Mouse (Mus musculus) MEL (cell line): ENCODE measurements around the gene Cyp19a1. TPM values are rescaled to one million over a fixed set of nuclear protein-coding genes. Genes with fewer than 3 reads are reported as not detected.

ENCODE experiments used
- DNase-seq: peaks from one replicate; pipeline ENCODE4 v3.0.0; 2011; ENCODE audit warnings: low read depth, low spot score
- H3K27ac ChIP-seq: 2 replicates; pipeline ENCODE4 v1.5.1; 2012; ENCODE audit warnings: low read depth, mild to moderate bottlenecking, control low read depth, low read length, moderate library complexity; ENCODE audit not compliant: control insufficient read depth
- H3K27me3 ChIP-seq, 2 experiments: fragments of 150-350 bp in 1 of 2; sonication (generic) in 1 of 2; 2 replicates each; pipeline ENCODE4 v1.6.1; 2012; ENCODE audit warnings: low read length in 2 of 2, mild to moderate bottlenecking in 2 of 2, improper control_type of control experiment in 1 of 2, moderate library complexity in 1 of 2; ENCODE audit not compliant: insufficient read depth in 2 of 2, control insufficient read depth in 1 of 2
- H3K36me3 ChIP-seq, 2 experiments: 2 replicates each; pipeline ENCODE4 v1.6.1; 2012 to 2014; ENCODE audit warnings: low read length in 2 of 2, improper control_type of control experiment in 1 of 2, inconsistent platforms in 1 of 2, mild to moderate bottlenecking in 1 of 2; ENCODE audit not compliant: insufficient read depth in 2 of 2, control insufficient read depth in 1 of 2
- H3K4me1 ChIP-seq, 2 experiments: fragments of 150-350 bp in 1 of 2; sonication (generic) in 1 of 2; 2 replicates each; pipeline ENCODE4 v1.6.1; 2012; ENCODE audit warnings: low read length in 2 of 2, improper control_type of control experiment in 1 of 2, mild to moderate bottlenecking in 1 of 2; ENCODE audit not compliant: insufficient read depth in 2 of 2, control insufficient read depth in 1 of 2
- H3K4me3 ChIP-seq, 2 experiments: fragments of 150-350 bp in 1 of 2; sonication (generic) in 1 of 2; 2 replicates each; pipeline ENCODE4 v1.5.1; 2012; ENCODE audit warnings: low read depth in 2 of 2, low read length in 2 of 2, mild to moderate bottlenecking in 2 of 2, moderate library complexity in 2 of 2, control low read depth in 1 of 2, improper control_type of control experiment in 1 of 2; ENCODE audit not compliant: control insufficient read depth in 1 of 2, insufficient read depth in 1 of 2
- H3K79me2 ChIP-seq: 2 replicates; pipeline ENCODE4 v1.6.1; 2012; ENCODE audit warnings: mild to moderate bottlenecking, low read length, moderate library complexity; ENCODE audit not compliant: control insufficient read depth, poor library complexity, insufficient read depth
- H3K9ac ChIP-seq: 2 replicates; pipeline ENCODE4 v1.6.1; 2012; ENCODE audit warnings: low read depth, mild to moderate bottlenecking, control low read depth, low read length, moderate library complexity; ENCODE audit not compliant: control insufficient read depth, poor library complexity, severe bottlenecking
- H3K9me3 ChIP-seq: fragments of 150-350 bp; sonication (generic); replicated peaks from 2 replicates; pipeline ENCODE4 v1.6.1; 2012; ENCODE audit warnings: mild to moderate bottlenecking, low read length, improper control_type of control experiment, moderate library complexity; ENCODE audit not compliant: insufficient read depth
- CTCF ChIP-seq, 3 experiments: IDR thresholded peaks in 2 of 3; conservative IDR thresholded peaks in 1 of 3; 2 replicates each; pipeline ENCODE4 v1.5.1; 2011 to 2012; ENCODE audit warnings: low read length in 3 of 3, low read depth in 2 of 3, mild to moderate bottlenecking in 2 of 3, improper control_type of control experiment in 1 of 3, inconsistent platforms in 1 of 3, mixed read lengths in 1 of 3, moderate library complexity in 1 of 3; ENCODE audit not compliant: control insufficient read depth in 1 of 3, insufficient read depth in 1 of 3, poor library complexity in 1 of 3, severe bottlenecking in 1 of 3
- E2F4 ChIP-seq: IDR thresholded peaks from 2 replicates; pipeline ENCODE4 v1.6.1; 2011; ENCODE audit warnings: low read depth, low read length, improper control_type of control experiment, borderline replicate concordance
- ETS1 ChIP-seq: IDR thresholded peaks from 2 replicates; pipeline ENCODE4 v1.6.1; 2012; ENCODE audit warnings: low read depth, mild to moderate bottlenecking, inconsistent platforms, low read length, improper control_type of control experiment, moderate library complexity
- MAFK ChIP-seq: IDR thresholded peaks from 2 replicates; pipeline ENCODE4 v1.6.1; 2011; ENCODE audit warnings: low read depth, mild to moderate bottlenecking, low read length, improper control_type of control experiment, borderline replicate concordance
- MAZ ChIP-seq: IDR thresholded peaks from 2 replicates; pipeline ENCODE4 v1.6.1; 2012; ENCODE audit warnings: low read depth, mild to moderate bottlenecking, inconsistent platforms, low read length, improper control_type of control experiment
- MYB ChIP-seq: IDR thresholded peaks from 2 replicates; pipeline ENCODE4 v1.6.1; 2011; ENCODE audit warnings: mild to moderate bottlenecking, low read depth, low read length, improper control_type of control experiment
- NELFE ChIP-seq: IDR thresholded peaks from 2 replicates; pipeline ENCODE4 v1.6.1; 2011; ENCODE audit warnings: low read depth, low read length, improper control_type of control experiment
- POLR2AphosphoS2 ChIP-seq: IDR thresholded peaks from 2 replicates; pipeline ENCODE4 v1.6.1; 2011; ENCODE audit warnings: low read length, improper control_type of control experiment
- RAD21 ChIP-seq: IDR thresholded peaks from 2 replicates; pipeline ENCODE4 v1.6.1; 2011; ENCODE audit warnings: mild to moderate bottlenecking, low read depth, low read length, improper control_type of control experiment
- SIN3A ChIP-seq: IDR thresholded peaks from 2 replicates; pipeline ENCODE4 v1.6.1; 2012; ENCODE audit warnings: low read length, improper control_type of control experiment, inconsistent platforms
- SMC3 ChIP-seq: IDR thresholded peaks from 2 replicates; pipeline ENCODE4 v1.6.1; 2011; ENCODE audit warnings: low read depth, low read length, improper control_type of control experiment
- TAL1 ChIP-seq: IDR thresholded peaks from 2 replicates; pipeline ENCODE4 v1.6.1; 2012; ENCODE audit warnings: mild to moderate bottlenecking, inconsistent platforms, low read length, moderate library complexity, mixed read lengths
- UBTF ChIP-seq: IDR thresholded peaks from 2 replicates; pipeline ENCODE4 v1.6.1; 2012; ENCODE audit warnings: low read depth, mild to moderate bottlenecking, inconsistent platforms, low read length, improper control_type of control experiment, moderate library complexity, borderline replicate concordance; ENCODE audit not compliant: insufficient read depth
- USF1 ChIP-seq: IDR thresholded peaks from 2 replicates; pipeline ENCODE4 v1.6.1; 2014; ENCODE audit warnings: low read depth, mild to moderate bottlenecking, inconsistent platforms, low read length, improper control_type of control experiment, moderate library complexity
- USF2 ChIP-seq, 2 experiments: IDR thresholded peaks; 2 replicates each; pipeline ENCODE4 v1.6.1; 2011 to 2012; ENCODE audit warnings: improper control_type of control experiment in 2 of 2, low read length in 2 of 2, borderline replicate concordance in 1 of 2, inconsistent platforms in 1 of 2, low read depth in 1 of 2, mild to moderate bottlenecking in 1 of 2; ENCODE audit not compliant: insufficient read depth in 1 of 2
- ZMIZ1 ChIP-seq: IDR thresholded peaks from 2 replicates; pipeline ENCODE4 v1.6.1; 2012; ENCODE audit warnings: low read depth, mild to moderate bottlenecking, inconsistent platforms, low read length, improper control_type of control experiment, moderate library complexity
- ZNF384 ChIP-seq: IDR thresholded peaks from 2 replicates; pipeline ENCODE4 v1.6.1; 2012; ENCODE audit warnings: low read depth, mild to moderate bottlenecking, inconsistent platforms, low read length, improper control_type of control experiment
- polyA plus RNA-seq, 2 experiments: library from polyadenylated mRNA; stranded (reverse) in 1 of 2; unstranded in 1 of 2; fragments of >175 nt in 1 of 2; fragments of >200 nt in 1 of 2; gene quantifications; 2 replicates each; pipeline versions ENCODE4 v1.2.1 to v1.2.4; 2012; ENCODE audit warnings: low replicate concordance in 2 of 2, low read depth in 1 of 2; ENCODE audit not compliant: insufficient read length in 2 of 2, insufficient read depth in 1 of 2, missing spikeins in 1 of 2
- total RNA-seq: library from RNA; depleted of rRNA; stranded (reverse); fragments of 300-350 nt; gene quantifications from 2 replicates; pipeline ENCODE4 v1.2.3, GENCODE M21; 2012

Cyp19a1 gene
- total and polyA plus RNA-seq, 3 experiments, result not detected

- no peaks in the 10 kb centered on the region for H3K4me1 ChIP-seq
- no peaks in the 10 kb centered on the region for H3K79me2 ChIP-seq
- no peak for DNase-seq
- no peak overlapping the region for H3K27ac ChIP-seq
- H3K9me3 ChIP-seq, result no peaks in the 10 kb centered on the region
- H3K27me3 ChIP-seq, result no peaks in the 10 kb centered on the region; a peak in 1 of 4 replicates
- no peak overlapping the region for H3K9ac ChIP-seq
- no peak overlapping the region for H3K4me3 ChIP-seq
- TF ChIP-seq SMC3, result no peak
- TF ChIP-seq SIN3A, result no peak
- TF ChIP-seq NELFE, result no peak
- TF ChIP-seq ZNF384, result no peak
- no peak for TF ChIP-seq E2F4
- no peak for TF ChIP-seq MAFK
- no peak for TF ChIP-seq TAL1
- no peak for TF ChIP-seq USF2 (IDR thresholded peaks at IDR 0.05; ENCODE audit: borderline replicate concordance in 1 of 2, insufficient read depth in 1 of 2, low read depth in 1 of 2, low read length in 2 of 2)
- TF ChIP-seq UBTF, result no peak
- no peak for TF ChIP-seq CTCF (IDR thresholded peaks at IDR 0.05 in 2 of 3, conservative IDR thresholded peaks at IDR 0.05 in 1 of 3; ENCODE audit: control insufficient read depth in 1 of 3, insufficient read depth in 1 of 3, low read depth in 2 of 3, low read length in 3 of 3, poor library complexity in 1 of 3, severe bottlenecking in 1 of 3)
- TF ChIP-seq USF1, result no peak
- no peak for TF ChIP-seq MYB
- TF ChIP-seq ETS1, result no peak
- TF ChIP-seq RAD21, result no peak
- TF ChIP-seq MAZ, result no peak
- TF ChIP-seq POLR2AphosphoS2, result no peak
- no peaks in the 10 kb centered on the region for H3K36me3 ChIP-seq
Measured at GRCm38 (mm10) chr9:54214881-54215280, 53.0 kb downstream of the Cyp19a1 start.

- Histone ChIP-seq H3K79me2 (no peaks in the 10 kb centered on the region), H3K27me3 (no peaks in the 10 kb centered on the region; a peak in 1 of 4 replicates), H3K27ac (no peak overlapping the region), H3K9ac (no peak overlapping the region), H3K36me3 (no peaks in the 10 kb centered on the region), H3K9me3 (no peaks in the 10 kb centered on the region), H3K4me3 (no peak overlapping the region), H3K4me1 (no peaks in the 10 kb centered on the region)
- TF ChIP-seq RAD21, result peak; percentile 25
- no peak for TF ChIP-seq ZMIZ1
- TF ChIP-seq CTCF (IDR thresholded peaks at IDR 0.05 in 2 of 3, conservative IDR thresholded peaks at IDR 0.05 in 1 of 3; ENCODE audit: control insufficient read depth in 1 of 3, insufficient read depth in 1 of 3, low read depth in 2 of 3, low read length in 3 of 3, poor library complexity in 1 of 3, severe bottlenecking in 1 of 3), result peak; percentile 24 to 32 (median 30); a peak in 4 of 6 replicates
- peak; percentile 26; the same call in 1 of the 2 replicates for TF ChIP-seq SMC3
- peak; percentile 9 for DNase-seq
Measured at GRCm38 (mm10) chr9:54194790-54195189, 73.1 kb downstream of the Cyp19a1 start.
